Mouse (Mus musculus) cerebellum, postnatal 36 days (tissue): ENCODE results near the gene Gm5294.

Experiments used
- DNase-seq, 2 experiments: peaks; one replicate each; pipeline ENCODE4 v3.0.0; 2021 to 2022; ENCODE audit warnings: mixed read lengths in 2 of 2

Gene Gm5294

GRCm38 (mm10) chr5:138819780-138820179 lies at the start of gene Gm5294:
Gene Gm5294, plus strand, starts transcription at chr5:138820080.
- no peak for DNase-seq

- no peak for DNase-seq
Measured at GRCm38 (mm10) chr5:138775096-138775495, 44.8 kb upstream of the Gm5294 start.

- DNase-seq: peak in 1 of 2 experiments; percentile 16
Measured at GRCm38 (mm10) chr5:138776346-138776745, 43.5 kb upstream of the Gm5294 start.

GRCm38 (mm10) chr5:138778731-138779463 lies 41.0 kb upstream of the Gm5294 start:
- peak; percentile 33 to 40 for DNase-seq

- DNase-seq: no peak
Measured at GRCm38 (mm10) chr5:138779655-138780054, 40.2 kb upstream of the Gm5294 start.

GRCm38 (mm10) chr5:138782697-138783096 lies 37.2 kb upstream of the Gm5294 start:
- DNase-seq: no peak

GRCm38 (mm10) chr5:138783181-138783580 lies 36.7 kb upstream of the Gm5294 start:
- DNase-seq: no peak

- DNase-seq: no peak
Measured at GRCm38 (mm10) chr5:138785986-138786515, 33.8 kb upstream of the Gm5294 start.

GRCm38 (mm10) chr5:138787648-138788047 lies 32.2 kb upstream of the Gm5294 start:
- no peak for DNase-seq

- peak in 1 of 2 experiments; percentile 6 for DNase-seq
Measured at GRCm38 (mm10) chr5:138788481-138789211, 31.2 kb upstream of the Gm5294 start.

- no peak for DNase-seq
Measured at GRCm38 (mm10) chr5:138790954-138791480, 28.9 kb upstream of the Gm5294 start.

GRCm38 (mm10) chr5:138801588-138802116 lies 18.2 kb upstream of the Gm5294 start:
- no peak for DNase-seq

- DNase-seq: peak; percentile 26 to 29
Measured at GRCm38 (mm10) chr5:138804286-138804685, 15.6 kb upstream of the Gm5294 start.

GRCm38 (mm10) chr5:138809767-138810166 lies 10.1 kb upstream of the Gm5294 start:
- DNase-seq: no peak

GRCm38 (mm10) chr5:138820717-138821332 lies 945 bp downstream of the Gm5294 start:
- DNase-seq: no peak

- DNase-seq: no peak
Measured at GRCm38 (mm10) chr5:138825090-138825489, 5.2 kb downstream of the Gm5294 start.

GRCm38 (mm10) chr5:138833406-138833805 lies 13.5 kb downstream of the Gm5294 start:
- no peak for DNase-seq

GRCm38 (mm10) chr5:138834910-138835309 lies 15.0 kb downstream of the Gm5294 start:
- no peak for DNase-seq

- DNase-seq: no peak
Measured at GRCm38 (mm10) chr5:138840981-138841380, 21.1 kb downstream of the Gm5294 start.

- no peak for DNase-seq
Measured at GRCm38 (mm10) chr5:138843168-138843824, 23.4 kb downstream of the Gm5294 start.

GRCm38 (mm10) chr5:138846506-138846905 lies 26.6 kb downstream of the Gm5294 start:
- DNase-seq: no peak

- DNase-seq: peak; percentile 86 to 93
Measured at GRCm38 (mm10) chr5:138848102-138848501, 28.2 kb downstream of the Gm5294 start.
